Mouse (Mus musculus) MEL (cell line): ENCODE results near the gene Nos3. TPM values are rescaled to one million over a fixed set of nuclear protein-coding genes. Genes with fewer than 3 reads are reported as not detected.

Experiments
- DNase-seq: peaks from one replicate; pipeline ENCODE4 v3.0.0; 2011; ENCODE audit warnings: low read depth, low spot score
- H3K27ac ChIP-seq: 2 replicates; pipeline ENCODE4 v1.5.1; 2012; ENCODE audit warnings: low read depth, mild to moderate bottlenecking, control low read depth, low read length, moderate library complexity; ENCODE audit not compliant: control insufficient read depth
- H3K27me3 ChIP-seq, 2 experiments: fragments of 150-350 bp in 1 of 2; sonication (generic) in 1 of 2; 2 replicates each; pipeline ENCODE4 v1.6.1; 2012; ENCODE audit warnings: low read length in 2 of 2, mild to moderate bottlenecking in 2 of 2, improper control_type of control experiment in 1 of 2, moderate library complexity in 1 of 2; ENCODE audit not compliant: insufficient read depth in 2 of 2, control insufficient read depth in 1 of 2
- H3K36me3 ChIP-seq, 2 experiments: 2 replicates each; pipeline ENCODE4 v1.6.1; 2012 to 2014; ENCODE audit warnings: low read length in 2 of 2, improper control_type of control experiment in 1 of 2, inconsistent platforms in 1 of 2, mild to moderate bottlenecking in 1 of 2; ENCODE audit not compliant: insufficient read depth in 2 of 2, control insufficient read depth in 1 of 2
- H3K4me1 ChIP-seq, 2 experiments: fragments of 150-350 bp in 1 of 2; sonication (generic) in 1 of 2; 2 replicates each; pipeline ENCODE4 v1.6.1; 2012; ENCODE audit warnings: low read length in 2 of 2, improper control_type of control experiment in 1 of 2, mild to moderate bottlenecking in 1 of 2; ENCODE audit not compliant: insufficient read depth in 2 of 2, control insufficient read depth in 1 of 2
- H3K4me3 ChIP-seq, 2 experiments: fragments of 150-350 bp in 1 of 2; sonication (generic) in 1 of 2; 2 replicates each; pipeline ENCODE4 v1.5.1; 2012; ENCODE audit warnings: low read depth in 2 of 2, low read length in 2 of 2, mild to moderate bottlenecking in 2 of 2, moderate library complexity in 2 of 2, control low read depth in 1 of 2, improper control_type of control experiment in 1 of 2; ENCODE audit not compliant: control insufficient read depth in 1 of 2, insufficient read depth in 1 of 2
- H3K79me2 ChIP-seq: 2 replicates; pipeline ENCODE4 v1.6.1; 2012; ENCODE audit warnings: mild to moderate bottlenecking, low read length, moderate library complexity; ENCODE audit not compliant: control insufficient read depth, poor library complexity, insufficient read depth
- H3K9ac ChIP-seq: 2 replicates; pipeline ENCODE4 v1.6.1; 2012; ENCODE audit warnings: low read depth, mild to moderate bottlenecking, control low read depth, low read length, moderate library complexity; ENCODE audit not compliant: control insufficient read depth, poor library complexity, severe bottlenecking
- H3K9me3 ChIP-seq: fragments of 150-350 bp; sonication (generic); replicated peaks from 2 replicates; pipeline ENCODE4 v1.6.1; 2012; ENCODE audit warnings: mild to moderate bottlenecking, low read length, improper control_type of control experiment, moderate library complexity; ENCODE audit not compliant: insufficient read depth
- BHLHE40 ChIP-seq: IDR thresholded peaks from 2 replicates; pipeline ENCODE4 v1.6.1; 2012; ENCODE audit warnings: low read depth, mild to moderate bottlenecking, inconsistent platforms, low read length, improper control_type of control experiment, borderline replicate concordance
- CTCF ChIP-seq, 3 experiments: IDR thresholded peaks in 2 of 3; conservative IDR thresholded peaks in 1 of 3; 2 replicates each; pipeline ENCODE4 v1.5.1; 2011 to 2012; ENCODE audit warnings: low read length in 3 of 3, low read depth in 2 of 3, mild to moderate bottlenecking in 2 of 3, improper control_type of control experiment in 1 of 3, inconsistent platforms in 1 of 3, mixed read lengths in 1 of 3, moderate library complexity in 1 of 3; ENCODE audit not compliant: control insufficient read depth in 1 of 3, insufficient read depth in 1 of 3, poor library complexity in 1 of 3, severe bottlenecking in 1 of 3
- E2F4 ChIP-seq: IDR thresholded peaks from 2 replicates; pipeline ENCODE4 v1.6.1; 2011; ENCODE audit warnings: low read depth, low read length, improper control_type of control experiment, borderline replicate concordance
- ETS1 ChIP-seq: IDR thresholded peaks from 2 replicates; pipeline ENCODE4 v1.6.1; 2012; ENCODE audit warnings: low read depth, mild to moderate bottlenecking, inconsistent platforms, low read length, improper control_type of control experiment, moderate library complexity
- MAX ChIP-seq: IDR thresholded peaks from 2 replicates; pipeline ENCODE4 v1.6.1; 2011; ENCODE audit warnings: low read length, improper control_type of control experiment
- MYC ChIP-seq: IDR thresholded peaks from 2 replicates; pipeline ENCODE4 v1.6.1; 2011; ENCODE audit warnings: low read depth, mild to moderate bottlenecking, low read length, improper control_type of control experiment, moderate library complexity
- POLR2AphosphoS2 ChIP-seq: IDR thresholded peaks from 2 replicates; pipeline ENCODE4 v1.6.1; 2011; ENCODE audit warnings: low read length, improper control_type of control experiment
- SIN3A ChIP-seq: IDR thresholded peaks from 2 replicates; pipeline ENCODE4 v1.6.1; 2012; ENCODE audit warnings: low read length, improper control_type of control experiment, inconsistent platforms
- TAL1 ChIP-seq: IDR thresholded peaks from 2 replicates; pipeline ENCODE4 v1.6.1; 2012; ENCODE audit warnings: mild to moderate bottlenecking, inconsistent platforms, low read length, moderate library complexity, mixed read lengths
- TBP ChIP-seq: IDR thresholded peaks from 2 replicates; pipeline ENCODE4 v1.8.0; 2011; ENCODE audit warnings: low read depth, low read length, improper control_type of control experiment
- TCF12 ChIP-seq: IDR thresholded peaks from 2 replicates; pipeline ENCODE4 v1.6.1; 2014; ENCODE audit warnings: low read depth, mild to moderate bottlenecking, inconsistent platforms, low read length, improper control_type of control experiment, moderate library complexity
- USF2 ChIP-seq, 2 experiments: IDR thresholded peaks; 2 replicates each; pipeline ENCODE4 v1.6.1; 2011 to 2012; ENCODE audit warnings: improper control_type of control experiment in 2 of 2, low read length in 2 of 2, borderline replicate concordance in 1 of 2, inconsistent platforms in 1 of 2, low read depth in 1 of 2, mild to moderate bottlenecking in 1 of 2; ENCODE audit not compliant: insufficient read depth in 1 of 2
- ZC3H11A ChIP-seq: IDR thresholded peaks from 2 replicates; pipeline ENCODE4 v1.6.1; 2012; ENCODE audit warnings: low read depth, mild to moderate bottlenecking, inconsistent platforms, low read length, improper control_type of control experiment
- ZKSCAN1 ChIP-seq: IDR thresholded peaks from 2 replicates; pipeline ENCODE4 v1.6.1; 2012; ENCODE audit warnings: low read depth, mild to moderate bottlenecking, inconsistent platforms, low read length, improper control_type of control experiment, moderate library complexity
- polyA plus RNA-seq, 2 experiments: library from polyadenylated mRNA; stranded (reverse) in 1 of 2; unstranded in 1 of 2; fragments of >175 nt in 1 of 2; fragments of >200 nt in 1 of 2; gene quantifications; 2 replicates each; pipeline versions ENCODE4 v1.2.1 to v1.2.4; 2012; ENCODE audit warnings: low replicate concordance in 2 of 2, low read depth in 1 of 2; ENCODE audit not compliant: insufficient read length in 2 of 2, insufficient read depth in 1 of 2, missing spikeins in 1 of 2
- total RNA-seq: library from RNA; depleted of rRNA; stranded (reverse); fragments of 300-350 nt; gene quantifications from 2 replicates; pipeline ENCODE4 v1.2.3, GENCODE M21; 2012

Nos3 gene
- total and polyA plus RNA-seq, 3 experiments, result 3.9 to 6.2 TPM; not detected in 1

DNA sequence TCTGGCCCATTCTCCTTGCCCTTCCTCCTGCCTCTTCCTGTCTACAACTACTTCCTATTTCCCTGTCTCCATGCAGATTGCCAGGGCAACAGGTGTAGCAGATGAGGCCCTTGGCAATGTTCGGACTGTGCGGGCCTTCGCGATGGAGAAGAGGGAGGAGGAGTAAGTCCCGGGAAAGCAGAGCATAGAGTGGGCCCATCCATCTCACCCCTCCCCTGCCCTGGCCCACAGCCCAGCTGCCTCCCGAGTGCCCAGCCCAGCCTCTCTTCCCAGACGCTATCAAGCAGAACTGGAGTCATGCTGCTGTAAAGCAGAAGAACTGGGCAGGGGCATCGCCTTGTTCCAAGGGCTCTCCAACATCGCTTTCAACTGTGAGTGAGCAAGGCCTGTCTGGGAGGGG, 37.4 kb downstream of the Nos3 start (continued):
- TF ChIP-seq MAX (no peak), POLR2AphosphoS2 (no peak)

DNA sequence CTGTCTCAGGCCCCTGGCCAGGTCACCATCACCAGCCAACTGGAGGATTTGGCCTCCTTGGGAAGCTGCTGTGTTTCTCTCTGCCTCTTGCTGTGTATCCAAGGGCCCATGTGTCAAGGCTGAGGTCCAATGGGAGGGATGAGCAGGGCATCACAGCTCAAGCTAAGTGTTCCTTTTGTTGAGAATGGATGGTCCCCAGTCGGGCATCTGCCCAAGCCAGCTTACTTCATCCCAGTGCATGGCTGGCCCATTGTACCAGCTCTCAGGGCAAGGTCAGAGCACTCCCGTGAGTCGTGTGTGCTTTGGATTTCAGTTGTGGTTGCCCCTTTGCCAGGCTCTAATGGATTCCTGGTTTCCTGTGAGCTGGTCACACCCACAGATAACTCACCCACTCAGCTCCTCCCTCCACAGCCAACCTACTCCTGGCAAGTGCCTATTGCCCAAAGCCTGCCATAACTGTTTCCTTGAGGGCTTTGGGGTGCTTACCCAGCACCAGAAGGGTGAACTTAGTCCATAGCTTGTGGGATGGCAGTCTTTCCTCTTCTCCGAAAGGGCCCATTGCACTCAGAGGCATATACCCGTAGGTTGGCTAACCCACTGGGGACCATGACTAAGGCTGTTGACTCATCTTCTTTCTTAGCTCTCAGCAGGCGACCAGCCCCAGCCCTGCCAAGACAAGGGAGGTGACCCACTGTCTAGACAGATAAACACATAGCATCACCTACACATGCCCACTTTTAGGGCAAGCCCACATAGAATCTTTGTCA, 40.2 kb downstream of the Nos3 start:
- TF ChIP-seq CTCF (IDR thresholded peaks at IDR 0.05 in 2 of 3, conservative IDR thresholded peaks at IDR 0.05 in 1 of 3; ENCODE audit: control insufficient read depth in 1 of 3, insufficient read depth in 1 of 3, low read depth in 2 of 3, low read length in 3 of 3, poor library complexity in 1 of 3, severe bottlenecking in 1 of 3) (no peak), ZKSCAN1 (no peak), TBP (peak; percentile 75), USF2 (IDR thresholded peaks at IDR 0.05; ENCODE audit: borderline replicate concordance in 1 of 2, insufficient read depth in 1 of 2, low read depth in 1 of 2, low read length in 2 of 2) (no peak), ZC3H11A (no peak), ETS1 (peak; percentile 16; the same call in 1 of the 2 replicates), TAL1 (peak; percentile 31; the same call in 1 of the 2 replicates)
- TF ChIP-seq, all 39 proteins: peak for 3
- Histone ChIP-seq H3K9me3 (no peaks in the 10 kb centered on the region), H3K79me2 (no peaks in the 10 kb centered on the region), H3K9ac (no peak overlapping the region), H3K36me3 (peaks cover 0 to 18% of the 10 kb centered on the region in 2 experiments; a peak in 3 of 4 replicates), H3K27me3 (no peaks in the 10 kb centered on the region), H3K4me3 (no peak overlapping the region), H3K4me1 (peaks cover 15 to 20% of the 10 kb centered on the region in 2 experiments), H3K27ac (peak overlapping the region; percentile 40)
- DNase-seq, result peak; percentile 73

DNA sequence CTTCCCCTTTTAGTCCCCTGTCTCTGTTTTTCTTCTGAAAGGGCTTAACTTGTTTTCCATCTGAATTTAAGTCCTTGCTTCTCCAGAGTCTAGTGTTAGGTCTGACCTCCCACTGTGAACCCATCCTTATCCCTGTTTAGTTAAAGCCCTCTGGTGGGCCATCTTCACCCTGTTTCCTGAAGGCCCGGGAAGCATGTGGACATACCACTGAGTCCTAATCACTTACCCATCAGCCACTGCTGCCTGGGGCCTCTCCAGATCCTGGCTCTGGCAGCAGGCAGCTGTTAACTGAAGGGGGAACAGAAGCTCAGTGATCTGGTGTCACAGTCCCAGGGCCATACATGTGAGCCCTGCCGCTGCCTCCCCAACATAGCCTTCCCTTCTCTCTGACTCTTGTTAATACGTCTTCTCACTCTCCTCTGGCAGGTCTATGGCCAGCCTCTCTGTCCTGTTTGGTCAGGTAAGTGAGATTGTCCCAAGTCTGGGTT, 40.8 kb downstream of the Nos3 start:
- H3K9me3 ChIP-seq, result no peaks in the 10 kb centered on the region
- H3K79me2 ChIP-seq, result no peaks in the 10 kb centered on the region
- no peaks in the 10 kb centered on the region for H3K27me3 ChIP-seq
- H3K4me1 ChIP-seq, result peaks cover 15 to 20% of the 10 kb centered on the region in 2 experiments
- H3K4me3 ChIP-seq, result no peak overlapping the region
- DNase-seq, result peak; percentile 63
- H3K36me3 ChIP-seq, result peaks cover 0 to 18% of the 10 kb centered on the region in 2 experiments; a peak in 3 of 4 replicates
- H3K27ac ChIP-seq, result peak overlapping the region; percentile 40
- TF ChIP-seq TCF12 (0 out of 2 replicates have a peak, but pooled peaks have one; percentile 4), MYC (0 out of 2 replicates have a peak, but pooled peaks have one; percentile 15), BHLHE40 (0 out of 2 replicates have a peak, but pooled peaks have one; percentile 8), SIN3A (0 out of 2 replicates have a peak, but pooled peaks have one; percentile 32), E2F4 (no peak)
- H3K9ac ChIP-seq, result no peak overlapping the region
